Mouse (Mus musculus): Measurements from ENCODE around the gene Ppm1j.
"Not testable (repeated sequence)": the region's sequence is repeated elsewhere in the genome, so short reads cannot be mapped to it uniquely, and the experiment has no call there.

The Ppm1j gene

GRCm38 (mm10) chr3:104785284-104785683 lies 4.4 kb downstream of the Ppm1j start:
- DNase-seq (ENCODE audit: low spot score): no peak

GRCm38 (mm10) chr3:104788075-104788474 lies 7.2 kb downstream of the Ppm1j start, which contains the start of gene Rhoc:
Gene Rhoc (plus strand): TSS chr3:104788375.
- DNase-seq (ENCODE audit: low spot score): no peak

- DNase-seq (ENCODE audit: low spot score): peak; percentile 86
These were observed 7.9 kb downstream of the Ppm1j start for GRCm38 (mm10) chr3:104788561-104789311.

- no peak for DNase-seq (ENCODE audit: low spot score)
These were observed 8.4 kb downstream of the Ppm1j start for GRCm38 (mm10) chr3:104789312-104789605.

- DNase-seq (ENCODE audit: low spot score): peak; percentile 54
These were observed 9.0 kb downstream of the Ppm1j start for GRCm38 (mm10) chr3:104789822-104790221.

GRCm38 (mm10) chr3:104790401-104790937 lies 9.6 kb downstream of the Ppm1j start:
- DNase-seq (ENCODE audit: low spot score): peak; percentile 51

GRCm38 (mm10) chr3:104791017-104791416 lies 10.2 kb downstream of the Ppm1j start:
- DNase-seq (ENCODE audit: low spot score): no peak

GRCm38 (mm10) chr3:104791671-104792070 lies 10.8 kb downstream of the Ppm1j start:
- no peak for DNase-seq (ENCODE audit: low spot score)

- DNase-seq (ENCODE audit: low spot score): no peak
These were observed 11.8 kb downstream of the Ppm1j start for GRCm38 (mm10) chr3:104792360-104793270.

GRCm38 (mm10) chr3:104793871-104794828 lies 13.3 kb downstream of the Ppm1j start:
- peak; percentile 77 for DNase-seq (ENCODE audit: low spot score)

GRCm38 (mm10) chr3:104794953-104795470 lies 14.2 kb downstream of the Ppm1j start:
- DNase-seq (ENCODE audit: low spot score): no peak

- DNase-seq (ENCODE audit: low spot score): no peak
These were observed 14.9 kb downstream of the Ppm1j start for GRCm38 (mm10) chr3:104795661-104796340.

- no peak for DNase-seq (ENCODE audit: low spot score)
These were observed 15.7 kb downstream of the Ppm1j start for GRCm38 (mm10) chr3:104796430-104797082.

GRCm38 (mm10) chr3:104800681-104801080 lies 19.8 kb downstream of the Ppm1j start:
- DNase-seq (ENCODE audit: low spot score): no peak

GRCm38 (mm10) chr3:104801481-104801880 lies 20.6 kb downstream of the Ppm1j start:
- no peak for DNase-seq (ENCODE audit: low spot score)

GRCm38 (mm10) chr3:104804312-104804711 lies 23.5 kb downstream of the Ppm1j start:
- no peak for DNase-seq (ENCODE audit: low spot score)

- DNase-seq (ENCODE audit: low spot score): no peak
These were observed 24.7 kb downstream of the Ppm1j start for GRCm38 (mm10) chr3:104805539-104805938.

GRCm38 (mm10) chr3:104811752-104812151 lies 30.9 kb downstream of the Ppm1j start:
- no peak for DNase-seq (ENCODE audit: low spot score)

GRCm38 (mm10) chr3:104812254-104812653 lies 31.4 kb downstream of the Ppm1j start:
- no peak for DNase-seq (ENCODE audit: low spot score)

- DNase-seq (ENCODE audit: low spot score): not testable (repeated sequence)
These were observed 32.4 kb downstream of the Ppm1j start for GRCm38 (mm10) chr3:104813227-104813626.

Data from ovary, postnatal 36 days (tissue).